Mouse (Mus musculus) midbrain, embryonic 14.5 days (tissue): ENCODE measurements around the gene Pard6a. TPM values are rescaled to one million over a fixed set of nuclear protein-coding genes. Genes with fewer than 3 reads are reported as not detected.

Source experiments
- ATAC-seq: fragments of 200-750 bp; cut with Nextera tagmentation; 2 replicates; pipeline ENCODE4 v1.8.0; 2017; ENCODE audit warnings: moderate number of reproducible peaks, moderate library complexity; ENCODE audit not compliant: low FRiP score, low TSS enrichment
- DNase-seq: peaks from one replicate; pipeline ENCODE4 v3.0.0-alpha.2; 2015
- H3K27ac ChIP-seq: fragments of 300-500 bp; sonication (generic); replicated peaks from 2 replicates; pipeline ENCODE4 v1.5.1; 2014; ENCODE audit warnings: mild to moderate bottlenecking, low read depth, low read length, moderate library complexity
- H3K27me3 ChIP-seq: fragments of 300-500 bp; sonication (generic); 2 replicates; pipeline ENCODE4 v1.6.1; 2014; ENCODE audit warnings: low read length, control low read depth, mixed read lengths; ENCODE audit not compliant: control insufficient read depth, insufficient read depth
- H3K36me3 ChIP-seq: fragments of 300-500 bp; sonication (generic); 2 replicates; pipeline ENCODE4 v1.6.1; 2014; ENCODE audit warnings: low read length, control low read depth; ENCODE audit not compliant: control insufficient read depth, insufficient read depth
- H3K4me1 ChIP-seq: fragments of 300-500 bp; sonication (generic); 2 replicates; pipeline ENCODE4 v1.6.1; 2014; ENCODE audit warnings: mild to moderate bottlenecking, antibody characterized with exemption, low read length, control low read depth; ENCODE audit not compliant: control insufficient read depth, insufficient read depth
- H3K4me2 ChIP-seq: fragments of 300-500 bp; sonication (generic); 2 replicates; pipeline ENCODE4 v1.6.1; 2014; ENCODE audit warnings: mild to moderate bottlenecking, low read length, moderate library complexity
- H3K4me3 ChIP-seq: fragments of 300-500 bp; sonication (generic); replicated peaks from 2 replicates; pipeline ENCODE4 v1.5.1; 2014; ENCODE audit warnings: low read depth, low read length
- H3K9ac ChIP-seq: fragments of 300-500 bp; sonication (generic); replicated peaks from 2 replicates; pipeline ENCODE4 v1.6.1; 2014; ENCODE audit warnings: mild to moderate bottlenecking, low read length, moderate library complexity
- H3K9me3 ChIP-seq: fragments of 300-500 bp; sonication (generic); 2 replicates; pipeline ENCODE4 v1.6.1; 2016; ENCODE audit warnings: low read length, control low read depth, mixed read lengths; ENCODE audit not compliant: control insufficient read depth
- WGBS: fragments of 180-500 bp; shearing (Covaris S2); extraction: QIAGEN DNeasy Blood & Tissue Kit; methylation state at CpG from one replicate; pipeline ENCODE4 v1.1.7; 2014; 5-methylcytosine and 5-hydroxymethylcytosine counted together
- polyA plus RNA-seq: library from polyadenylated mRNA; unstranded; fragments of >200 nt; fragmentation: Nextera tagmentation; extraction: Ambion mirVana; gene quantifications from 2 replicates; pipeline ENCODE4 v1.2.1, GENCODE M21; 2014

Pard6a gene
- polyA plus RNA-seq, 1 experiment from 2014 or later, result 51.2 TPM

DNA sequence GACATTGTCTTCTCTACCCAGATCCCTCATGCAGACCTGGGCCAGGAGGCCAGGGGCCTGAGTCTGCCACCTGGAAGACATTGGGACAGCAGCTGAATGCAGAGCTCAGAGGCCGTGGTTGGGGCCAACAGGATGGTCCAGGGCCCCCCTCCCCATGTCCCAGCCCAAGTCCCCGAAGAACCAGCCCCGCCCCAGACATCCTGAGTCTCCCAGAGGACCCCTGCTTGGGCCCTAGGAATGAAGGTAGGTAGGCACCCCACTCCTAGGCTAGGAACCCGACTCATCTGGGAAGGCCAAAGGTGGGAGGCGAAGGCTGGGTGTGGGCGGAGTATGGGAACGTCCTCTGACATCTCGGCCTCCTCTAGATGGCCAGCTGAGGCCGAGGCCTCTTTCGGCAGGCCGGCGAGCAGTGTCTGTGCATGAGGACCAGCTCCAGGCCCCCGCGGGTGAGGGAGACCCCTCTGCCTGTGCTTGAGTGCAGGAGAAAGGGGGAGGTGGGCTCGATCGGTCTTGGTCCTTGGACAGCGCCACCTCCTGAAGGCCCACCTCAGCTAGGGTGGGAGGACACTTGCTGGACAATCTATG is 3.7 kb upstream of the Pard6a start:
- no peaks in the 10 kb centered on the region for H3K27me3 ChIP-seq
- H3K9ac ChIP-seq, result no peak overlapping the region
- 90% methylated on average over 17 of the region's 17 CpGs for WGBS
- no peak overlapping the region for H3K27ac ChIP-seq
- H3K4me2 ChIP-seq, result no peak overlapping the region
- peaks cover 38% of the 10 kb centered on the region for H3K36me3 ChIP-seq
- H3K9me3 ChIP-seq, result no peaks in the 10 kb centered on the region
- H3K4me1 ChIP-seq, result peaks cover 23% of the 10 kb centered on the region
- no peak for DNase-seq
- no peak for ATAC-seq
- no peak overlapping the region for H3K4me3 ChIP-seq

GRCm38 (mm10) chr8:105698734-105699133 is 2.2 kb upstream of the Pard6a start:
- no peak overlapping the region for H3K27ac ChIP-seq
- no peak overlapping the region for H3K4me3 ChIP-seq
- no peaks in the 10 kb centered on the region for H3K9me3 ChIP-seq
- no peak overlapping the region for H3K9ac ChIP-seq
- H3K4me2 ChIP-seq, result no peak overlapping the region
- ATAC-seq (no peak), DNase-seq (no peak)
- peaks cover 44% of the 10 kb centered on the region for H3K36me3 ChIP-seq
- WGBS, result 86% methylated on average over 5 of the region's 5 CpGs
- no peaks in the 10 kb centered on the region for H3K27me3 ChIP-seq
- H3K4me1 ChIP-seq, result peaks cover 25% of the 10 kb centered on the region

GRCm38 (mm10) chr8:105699488-105700215 is 1.3 kb upstream of the Pard6a start:
- H3K36me3 ChIP-seq, result peaks cover 49% of the 10 kb centered on the region
- H3K9ac ChIP-seq, result peak overlapping the region; percentile 68

GRCm38 (mm10) chr8:105700566-105700965 is 382 bp upstream of the Pard6a start:
- ATAC-seq (peak; percentile 49; the same call in 1 of the 2 replicates), DNase-seq (no peak)
- WGBS, result 0% methylated on average over 21 of the region's 21 CpGs
- Histone ChIP-seq H3K36me3 (peaks cover 45% of the 10 kb centered on the region), H3K27me3 (no peaks in the 10 kb centered on the region), H3K9ac (peak overlapping the region; percentile 68), H3K9me3 (no peaks in the 10 kb centered on the region), H3K4me2 (peak overlapping the region; percentile 83), H3K4me1 (peaks cover 17% of the 10 kb centered on the region), H3K27ac (peak overlapping the region; percentile 92), H3K4me3 (peak overlapping the region; percentile 57)

More at GRCm38 (mm10) chr8:105699488-105700215, 1.3 kb upstream of the Pard6a start:
- DNase-seq (no peak), ATAC-seq (no peak)
- 88% methylated on average over 11 of the region's 11 CpGs for WGBS
- H3K27ac ChIP-seq, result no peak overlapping the region
- peak overlapping the region; percentile 83 for H3K4me2 ChIP-seq
- H3K4me3 ChIP-seq, result peak overlapping the region; percentile 57
- no peaks in the 10 kb centered on the region for H3K27me3 ChIP-seq
- H3K9me3 ChIP-seq, result no peaks in the 10 kb centered on the region
- H3K4me1 ChIP-seq, result peaks cover 25% of the 10 kb centered on the region

GRCm38 (mm10) chr8:105702001-105702401 is 1.1 kb downstream of the Pard6a start:
- Histone ChIP-seq H3K4me1 (peaks cover 16% of the 10 kb centered on the region), H3K27me3 (no peaks in the 10 kb centered on the region), H3K4me2 (peak overlapping the region; percentile 83), H3K9me3 (no peaks in the 10 kb centered on the region), H3K36me3 (peaks cover 36% of the 10 kb centered on the region), H3K4me3 (peak overlapping the region; percentile 57), H3K27ac (peak overlapping the region; percentile 92), H3K9ac (peak overlapping the region; percentile 68)
- peak; percentile 9; the same call in 1 of the 2 replicates for ATAC-seq
- DNase-seq, result peak; percentile 33
- WGBS, result 25% methylated on average over 18 of the region's 18 CpGs

- H3K4me3 ChIP-seq, result no peak overlapping the region
Measured at GRCm38 (mm10) chr8:105702731-105703415, 1.9 kb downstream of the Pard6a start.

GRCm38 (mm10) chr8:105704146-105704812 is 3.3 kb downstream of the Pard6a start:
- H3K4me2 ChIP-seq, result no peak overlapping the region
- H3K9me3 ChIP-seq, result no peaks in the 10 kb centered on the region
- DNase-seq (no peak), ATAC-seq (no peak)
- H3K4me1 ChIP-seq, result peaks cover 28% of the 10 kb centered on the region
- no peak overlapping the region for H3K4me3 ChIP-seq
- H3K27ac ChIP-seq, result no peak overlapping the region
- no peaks in the 10 kb centered on the region for H3K27me3 ChIP-seq
- 94% methylated on average over 34 of the region's 34 CpGs for WGBS
- H3K36me3 ChIP-seq, result peaks cover 15% of the 10 kb centered on the region; the same call in 1 of the 2 replicates
- no peak overlapping the region for H3K9ac ChIP-seq

More at GRCm38 (mm10) chr8:105702731-105703415, 1.9 kb downstream of the Pard6a start:
- no peak overlapping the region for H3K27ac ChIP-seq
- DNase-seq, result no peak
- H3K4me2 ChIP-seq, result no peak overlapping the region
- ATAC-seq, result no peak
- peaks cover 27% of the 10 kb centered on the region for H3K36me3 ChIP-seq
- H3K9me3 ChIP-seq, result no peaks in the 10 kb centered on the region
- peaks cover 24% of the 10 kb centered on the region for H3K4me1 ChIP-seq
- WGBS, result 91% methylated on average over 24 of the region's 24 CpGs
- no peaks in the 10 kb centered on the region for H3K27me3 ChIP-seq
- H3K9ac ChIP-seq, result no peak overlapping the region

DNA sequence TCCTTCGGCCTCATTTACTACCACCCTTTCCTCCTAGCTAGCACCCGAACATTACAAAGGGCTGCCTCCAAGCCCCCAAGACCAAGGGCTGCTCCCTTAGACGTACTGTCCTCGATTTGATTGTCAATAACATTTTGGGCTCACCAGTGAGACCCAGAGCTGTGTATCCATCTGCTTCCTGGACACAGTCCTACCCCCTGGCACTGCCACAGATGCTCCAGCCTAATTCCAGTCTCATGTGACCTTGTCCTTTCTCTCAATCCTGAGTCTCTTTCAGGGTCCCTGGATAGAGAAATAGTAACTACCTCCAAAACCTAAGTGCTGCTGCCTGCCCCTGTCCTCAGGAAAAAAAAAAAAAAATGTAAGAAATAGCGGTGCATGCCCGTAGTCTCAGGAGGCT is 4.0 kb downstream of the Pard6a start:
- 91% methylated on average over 6 of the region's 6 CpGs for WGBS
- peaks cover 26% of the 10 kb centered on the region for H3K4me1 ChIP-seq
- H3K36me3 ChIP-seq, result peaks cover 11% of the 10 kb centered on the region; the same call in 1 of the 2 replicates
- no peak overlapping the region for H3K4me2 ChIP-seq
- H3K4me3 ChIP-seq, result no peak overlapping the region
- no peak overlapping the region for H3K27ac ChIP-seq
- H3K9me3 ChIP-seq, result no peaks in the 10 kb centered on the region
- no peak overlapping the region for H3K9ac ChIP-seq
- ATAC-seq (no peak), DNase-seq (no peak)
- no peaks in the 10 kb centered on the region for H3K27me3 ChIP-seq
